Mouse (Mus musculus) stomach, embryonic 15.5 days (tissue): ENCODE measurements around the gene Pnpla7. TPM values are rescaled to one million over a fixed set of nuclear protein-coding genes. Genes with fewer than 3 reads are reported as not detected.

Source experiments
- ATAC-seq: fragments of 200-750 bp; cut with Nextera tagmentation; 2 replicates; pipeline ENCODE4 v1.8.0; 2017; ENCODE audit warnings: low read depth, moderate number of reproducible peaks, moderate TSS enrichment; ENCODE audit not compliant: insufficient read depth, low FRiP score
- H3K27ac ChIP-seq: fragments of 300-500 bp; sonication (generic); 2 replicates; pipeline ENCODE4 v1.5.1; 2015; ENCODE audit warnings: mild to moderate bottlenecking, inconsistent platforms
- H3K27me3 ChIP-seq: fragments of 300-500 bp; sonication (generic); replicated peaks from 2 replicates; pipeline ENCODE4 v1.6.1; 2015; ENCODE audit warnings: inconsistent platforms
- H3K36me3 ChIP-seq: fragments of 300-500 bp; sonication (generic); 2 replicates; pipeline ENCODE4 v1.6.1; 2015; ENCODE audit warnings: inconsistent platforms
- H3K4me1 ChIP-seq: fragments of 300-500 bp; sonication (generic); 2 replicates; pipeline ENCODE4 v1.6.1; 2015; ENCODE audit warnings: inconsistent platforms
- H3K4me2 ChIP-seq: fragments of 300-500 bp; sonication (generic); 2 replicates; pipeline ENCODE4 v1.6.1; 2015; ENCODE audit warnings: mild to moderate bottlenecking, inconsistent platforms
- H3K4me3 ChIP-seq: fragments of 300-500 bp; sonication (generic); replicated peaks from 2 replicates; pipeline ENCODE4 v1.5.1; 2015; ENCODE audit warnings: inconsistent platforms
- H3K9ac ChIP-seq: fragments of 300-500 bp; sonication (generic); 2 replicates; pipeline ENCODE4 v1.6.1; 2015; ENCODE audit warnings: inconsistent platforms
- H3K9me3 ChIP-seq: fragments of 300-500 bp; sonication (generic); 2 replicates; pipeline ENCODE4 v1.6.1; 2016; ENCODE audit warnings: inconsistent platforms
- WGBS: fragments of 180-500 bp; shearing (Covaris S2); methylation state at CpG from one replicate; pipeline ENCODE4 v1.1.7; 2015; 5-methylcytosine and 5-hydroxymethylcytosine counted together
- polyA plus RNA-seq: library from polyadenylated mRNA; unstranded; fragments of >200 nt; fragmentation: Nextera tagmentation; extraction: Ambion mirVana; gene quantifications from 2 replicates; pipeline ENCODE4 v1.2.1, GENCODE M21; 2015

The Pnpla7 gene
- polyA plus RNA-seq, 1 experiment from 2014 or later: 8.6 TPM

DNA sequence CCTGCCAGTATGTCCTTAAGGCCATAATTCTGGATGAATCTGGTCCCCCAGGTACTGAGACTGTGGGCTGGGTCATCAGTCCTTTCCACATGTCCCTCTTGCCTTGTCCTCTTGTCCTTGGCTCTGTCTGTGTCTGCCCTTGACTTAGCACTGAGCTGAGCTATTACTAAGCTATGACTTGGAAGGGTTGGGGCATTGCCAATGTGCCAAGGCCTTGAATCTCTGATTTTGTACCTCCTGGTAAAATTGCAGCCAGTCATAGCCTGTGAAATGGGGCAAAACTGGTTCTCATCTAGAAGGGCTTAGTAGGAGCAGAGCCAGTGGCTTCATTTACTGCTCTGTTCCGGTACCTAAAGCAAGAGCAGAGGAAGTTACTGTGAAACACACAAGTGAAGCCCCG lies 20.6 kb downstream of the Pnpla7 start:
- Histone ChIP-seq H3K4me3 (no peak overlapping the region), H3K4me1 (no peaks in the 10 kb centered on the region), H3K27me3 (no peaks in the 10 kb centered on the region), H3K9me3 (no peaks in the 10 kb centered on the region), H3K4me2 (no peak overlapping the region), H3K36me3 (no peaks in the 10 kb centered on the region), H3K9ac (no peak overlapping the region), H3K27ac (no peak overlapping the region)
- 83% methylated on average over 2 of the region's 2 CpGs for WGBS
- ATAC-seq: no peak

DNA sequence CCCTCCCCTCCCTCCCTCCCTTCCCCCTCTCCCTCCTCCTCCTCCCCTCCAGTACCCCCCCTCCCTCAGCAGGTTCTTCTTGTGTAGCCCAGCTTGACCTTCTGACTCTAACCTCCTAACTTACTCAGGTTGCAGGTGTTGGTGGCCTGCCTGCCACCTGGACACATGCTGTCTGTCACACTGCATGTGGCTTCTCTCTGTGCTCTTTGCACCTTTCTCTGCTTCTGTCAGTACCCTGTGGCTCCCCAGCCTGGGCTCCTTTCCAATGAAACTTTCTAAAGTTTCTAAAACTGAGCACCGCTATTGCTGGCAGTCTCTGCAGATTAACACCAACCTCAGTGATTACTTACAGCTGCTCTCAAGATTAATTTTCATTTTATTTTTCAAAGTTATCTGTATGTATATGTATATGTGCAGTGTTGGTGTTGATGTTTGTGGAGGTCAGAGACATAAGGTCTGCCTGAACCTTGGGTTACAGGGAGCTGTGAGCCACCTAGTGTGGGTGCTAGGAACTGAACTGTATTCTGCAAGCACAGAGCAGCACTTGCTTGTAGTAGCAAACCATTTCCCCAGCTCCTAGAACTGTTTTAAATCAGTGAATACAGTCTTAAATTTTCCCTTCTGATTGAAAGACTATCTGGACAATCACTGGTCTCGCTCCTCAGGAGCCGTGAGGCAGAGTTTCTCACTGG lies 24.9 kb downstream of the Pnpla7 start:
- H3K9me3 ChIP-seq: no peaks in the 10 kb centered on the region
- no peaks in the 10 kb centered on the region for H3K4me1 ChIP-seq
- no peaks in the 10 kb centered on the region for H3K27me3 ChIP-seq
- H3K9ac ChIP-seq: no peak overlapping the region
- H3K36me3 ChIP-seq: no peaks in the 10 kb centered on the region
- no peak for ATAC-seq
- WGBS: 68% methylated on average over 3 of the region's 3 CpGs
- H3K27ac ChIP-seq: no peak overlapping the region
- no peak overlapping the region for H3K4me3 ChIP-seq
- H3K4me2 ChIP-seq: no peak overlapping the region

DNA sequence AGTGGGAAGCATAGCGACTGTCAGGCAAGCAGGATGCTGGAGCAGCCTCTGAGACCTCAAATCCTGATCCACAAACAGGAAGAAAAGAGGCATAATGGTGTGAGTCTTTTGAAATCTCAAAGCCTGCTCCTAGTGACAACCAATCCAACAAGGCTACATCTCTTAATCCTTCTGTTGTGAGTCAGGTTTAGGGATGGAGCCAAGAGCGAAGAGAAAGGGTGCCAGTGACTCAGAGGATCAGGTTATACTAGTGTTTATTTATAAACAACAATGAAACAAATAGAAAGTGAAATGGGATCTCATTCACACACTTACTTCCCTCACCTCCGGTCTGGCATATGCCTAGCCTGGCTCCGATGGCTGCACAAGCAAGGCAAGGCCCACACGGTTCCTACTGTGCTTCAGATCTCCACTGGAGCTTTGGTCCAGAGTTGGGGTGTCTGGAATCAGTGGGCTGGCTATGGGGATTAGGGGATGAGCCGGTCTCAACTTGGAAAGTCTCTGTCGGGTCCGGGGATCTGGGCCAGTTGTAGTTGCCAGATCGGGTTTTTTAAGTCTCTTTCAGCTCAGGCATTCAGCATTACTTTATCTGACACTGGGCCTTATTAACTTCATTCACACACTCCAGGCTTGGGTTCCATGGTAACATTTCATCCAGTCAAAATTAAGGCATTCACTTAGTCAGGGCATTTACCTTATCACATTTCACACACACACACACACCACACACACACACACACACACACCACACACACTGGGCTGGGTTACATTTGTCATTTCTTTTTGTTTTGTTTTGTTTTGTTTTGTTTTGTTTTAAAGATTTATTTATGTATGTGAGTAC lies 28.3 kb downstream of the Pnpla7 start:
- no peaks in the 10 kb centered on the region for H3K36me3 ChIP-seq
- no peak overlapping the region for H3K9ac ChIP-seq
- no peaks in the 10 kb centered on the region for H3K9me3 ChIP-seq
- no peak overlapping the region for H3K4me3 ChIP-seq
- no peaks in the 10 kb centered on the region for H3K27me3 ChIP-seq
- H3K27ac ChIP-seq: no peak overlapping the region
- ATAC-seq: no peak
- no peaks in the 10 kb centered on the region for H3K4me1 ChIP-seq
- 80% methylated on average over 9 of the region's 9 CpGs for WGBS
- no peak overlapping the region for H3K4me2 ChIP-seq

DNA sequence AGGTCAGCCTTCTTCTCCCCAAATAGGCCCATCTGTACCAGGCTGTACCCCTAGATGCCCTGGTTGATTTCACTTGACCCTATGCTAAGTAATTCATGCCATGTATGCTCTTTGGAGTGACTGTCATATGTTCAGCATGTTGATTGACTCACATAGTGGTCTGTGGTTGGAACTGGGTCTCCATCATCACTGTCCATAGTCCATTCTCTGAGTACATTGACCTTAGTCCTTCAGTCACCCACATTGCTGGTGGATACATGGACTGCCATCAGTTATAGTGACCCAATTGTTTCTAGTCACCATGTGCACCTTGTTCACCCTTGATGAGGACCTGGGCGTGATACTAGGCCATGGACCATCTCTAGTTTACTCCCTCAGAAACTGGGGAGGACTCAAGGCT lies 30.9 kb downstream of the Pnpla7 start:
- 88% methylated on average over 1 of the region's 1 CpGs for WGBS

DNA sequence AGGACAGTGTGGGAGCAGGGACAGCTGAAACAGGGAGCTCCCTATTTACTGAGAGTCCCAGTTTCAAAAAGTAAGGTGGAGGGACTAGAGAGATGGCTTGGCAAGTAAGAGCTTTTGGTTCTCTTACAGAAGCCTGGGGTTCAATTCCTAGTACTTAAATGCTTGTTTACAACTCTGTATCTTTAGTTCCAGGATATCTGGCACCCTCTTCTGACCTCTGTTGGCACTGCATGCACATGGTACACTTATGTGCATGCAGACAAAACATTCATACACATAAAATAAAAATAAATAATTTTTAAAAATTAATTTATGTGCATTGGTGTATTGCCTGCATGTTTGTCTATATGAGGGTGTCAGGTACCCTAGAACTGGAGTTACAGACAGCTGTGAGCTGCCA lies 32.4 kb downstream of the Pnpla7 start:
- no peak overlapping the region for H3K27ac ChIP-seq
- no peak overlapping the region for H3K9ac ChIP-seq
- no peak overlapping the region for H3K4me2 ChIP-seq
- no peaks in the 10 kb centered on the region for H3K36me3 ChIP-seq
- no peaks in the 10 kb centered on the region for H3K27me3 ChIP-seq
- no peaks in the 10 kb centered on the region for H3K9me3 ChIP-seq
- H3K4me3 ChIP-seq: no peak overlapping the region
- ATAC-seq: no peak
- no peaks in the 10 kb centered on the region for H3K4me1 ChIP-seq

More for the DNA sequence above, 30.9 kb downstream of the Pnpla7 start:
- H3K4me2 ChIP-seq: no peak overlapping the region
- no peak overlapping the region for H3K4me3 ChIP-seq
- no peak overlapping the region for H3K9ac ChIP-seq
- H3K27ac ChIP-seq: no peak overlapping the region
- H3K36me3 ChIP-seq: no peaks in the 10 kb centered on the region
- no peaks in the 10 kb centered on the region for H3K27me3 ChIP-seq
- ATAC-seq: no peak
- H3K4me1 ChIP-seq: no peaks in the 10 kb centered on the region
- H3K9me3 ChIP-seq: no peaks in the 10 kb centered on the region

DNA sequence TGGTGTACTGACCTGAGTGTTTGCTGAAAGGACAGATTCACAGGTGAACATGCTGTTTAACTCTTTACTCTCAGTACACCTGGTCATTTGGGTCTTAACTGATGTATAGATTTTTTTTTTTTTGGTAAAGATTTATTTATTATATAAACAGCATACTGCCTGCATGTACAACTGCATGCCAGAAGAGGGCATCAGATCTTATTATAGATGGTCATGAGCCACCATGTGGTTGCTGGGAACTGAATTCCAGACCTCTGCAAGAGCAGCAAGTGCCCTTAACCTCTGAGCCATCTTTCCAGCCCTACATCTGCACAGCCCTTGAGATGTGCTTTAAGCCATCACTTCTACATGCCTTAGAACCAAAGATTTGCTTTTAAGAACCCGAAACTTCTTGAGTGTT lies 46.8 kb downstream of the Pnpla7 start:
- H3K4me2 ChIP-seq: no peak overlapping the region
- H3K27ac ChIP-seq: no peak overlapping the region
- no peaks in the 10 kb centered on the region for H3K4me1 ChIP-seq
- H3K9me3 ChIP-seq: no peaks in the 10 kb centered on the region
- 93% methylated on average over 1 of the region's 1 CpGs for WGBS
- H3K4me3 ChIP-seq: no peak overlapping the region
- H3K27me3 ChIP-seq: no peaks in the 10 kb centered on the region
- no peak overlapping the region for H3K9ac ChIP-seq
- ATAC-seq: no peak
- H3K36me3 ChIP-seq: no peaks in the 10 kb centered on the region

DNA sequence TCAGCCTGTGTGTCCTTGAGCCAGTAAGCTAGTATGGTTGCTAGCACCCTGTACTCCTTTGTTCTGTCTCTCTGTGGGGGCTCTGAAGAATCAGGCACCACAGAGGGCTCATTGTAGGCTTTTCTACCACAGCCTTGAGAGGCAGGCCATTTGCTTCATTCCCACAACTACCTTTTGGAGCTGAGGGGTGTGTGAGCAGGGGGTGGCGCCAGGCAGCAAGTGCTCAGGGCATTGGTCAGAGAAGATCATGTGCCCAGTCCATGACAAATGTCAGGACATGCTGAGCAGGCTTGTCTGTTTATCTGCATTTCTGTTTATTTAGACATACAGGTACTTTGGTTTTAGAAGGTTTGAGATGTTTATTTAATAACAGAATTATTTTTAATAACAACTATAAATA lies 49.3 kb downstream of the Pnpla7 start:
- H3K4me3 ChIP-seq: no peak overlapping the region
- H3K27ac ChIP-seq: no peak overlapping the region
- 91% methylated on average over 1 of the region's 1 CpGs for WGBS
- H3K27me3 ChIP-seq: no peaks in the 10 kb centered on the region
- ATAC-seq: no peak
- H3K4me1 ChIP-seq: no peaks in the 10 kb centered on the region
- no peak overlapping the region for H3K9ac ChIP-seq
- H3K4me2 ChIP-seq: no peak overlapping the region
- no peaks in the 10 kb centered on the region for H3K36me3 ChIP-seq
- no peaks in the 10 kb centered on the region for H3K9me3 ChIP-seq

GRCm38 (mm10) chr2:25034994-25035393 lies 59.2 kb downstream of the Pnpla7 start:
- Histone ChIP-seq H3K9me3 (no peaks in the 10 kb centered on the region), H3K4me2 (no peak overlapping the region), H3K4me1 (no peaks in the 10 kb centered on the region), H3K4me3 (no peak overlapping the region), H3K9ac (no peak overlapping the region), H3K36me3 (no peaks in the 10 kb centered on the region), H3K27ac (no peak overlapping the region), H3K27me3 (no peaks in the 10 kb centered on the region)
- ATAC-seq: no peak
- WGBS: 96% methylated on average over 4 of the region's 4 CpGs

- Histone ChIP-seq H3K9ac (no peak overlapping the region), H3K4me3 (no peak overlapping the region), H3K36me3 (no peaks in the 10 kb centered on the region), H3K27ac (no peak overlapping the region), H3K9me3 (no peaks in the 10 kb centered on the region), H3K4me2 (no peak overlapping the region), H3K4me1 (no peaks in the 10 kb centered on the region), H3K27me3 (no peaks in the 10 kb centered on the region)
- 69% methylated on average over 5 of the region's 5 CpGs for WGBS
- no peak for ATAC-seq
These were observed 64.3 kb downstream of the Pnpla7 start for GRCm38 (mm10) chr2:25040089-25040488.

GRCm38 (mm10) chr2:25050921-25051320 lies 75.1 kb downstream of the Pnpla7 start:
- Histone ChIP-seq H3K4me2 (no peak overlapping the region), H3K4me1 (peaks cover 11% of the 10 kb centered on the region), H3K27ac (no peak overlapping the region), H3K9me3 (no peaks in the 10 kb centered on the region), H3K27me3 (no peaks in the 10 kb centered on the region), H3K4me3 (no peak overlapping the region), H3K36me3 (no peaks in the 10 kb centered on the region), H3K9ac (no peak overlapping the region)
- no peak for ATAC-seq
- 86% methylated on average over 7 of the region's 7 CpGs for WGBS

DNA sequence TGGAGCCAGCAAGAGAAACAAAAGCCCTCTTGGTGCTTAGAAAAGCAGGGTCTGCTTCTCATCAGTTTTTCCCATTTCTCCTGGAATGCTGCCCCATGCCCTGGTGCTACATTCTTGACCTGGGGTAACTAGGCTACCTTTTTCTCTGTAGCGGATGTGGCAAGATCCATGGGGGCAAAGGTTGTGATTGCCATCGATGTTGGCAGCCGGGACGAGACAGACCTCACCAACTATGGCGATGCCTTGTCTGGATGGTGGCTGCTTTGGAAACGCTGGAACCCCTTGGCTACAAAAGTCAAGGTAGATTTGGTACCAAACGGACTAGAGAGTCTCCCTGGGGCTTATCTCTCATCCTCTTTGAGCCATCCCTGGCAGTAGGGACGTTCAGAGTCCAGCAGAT lies 75.6 kb downstream of the Pnpla7 start:
- Histone ChIP-seq H3K4me3 (no peak overlapping the region), H3K27ac (no peak overlapping the region), H3K36me3 (no peaks in the 10 kb centered on the region), H3K9ac (no peak overlapping the region), H3K9me3 (no peaks in the 10 kb centered on the region), H3K4me1 (peaks cover 11% of the 10 kb centered on the region), H3K27me3 (no peaks in the 10 kb centered on the region), H3K4me2 (no peak overlapping the region)
- ATAC-seq: no peak
- 86% methylated on average over 8 of the region's 8 CpGs for WGBS

GRCm38 (mm10) chr2:25053101-25053500 lies 77.3 kb downstream of the Pnpla7 start:
- peaks cover 13% of the 10 kb centered on the region for H3K36me3 ChIP-seq
- no peak overlapping the region for H3K27ac ChIP-seq
- no peaks in the 10 kb centered on the region for H3K27me3 ChIP-seq
- H3K4me1 ChIP-seq: peaks cover 11% of the 10 kb centered on the region
- H3K9ac ChIP-seq: no peak overlapping the region
- H3K4me3 ChIP-seq: no peak overlapping the region
- 87% methylated on average over 6 of the region's 6 CpGs for WGBS
- ATAC-seq: no peak
- no peaks in the 10 kb centered on the region for H3K9me3 ChIP-seq
- no peak overlapping the region for H3K4me2 ChIP-seq
